1 mouse cellular context compared by ENCODE assay signal in the genomic region with DNA sequence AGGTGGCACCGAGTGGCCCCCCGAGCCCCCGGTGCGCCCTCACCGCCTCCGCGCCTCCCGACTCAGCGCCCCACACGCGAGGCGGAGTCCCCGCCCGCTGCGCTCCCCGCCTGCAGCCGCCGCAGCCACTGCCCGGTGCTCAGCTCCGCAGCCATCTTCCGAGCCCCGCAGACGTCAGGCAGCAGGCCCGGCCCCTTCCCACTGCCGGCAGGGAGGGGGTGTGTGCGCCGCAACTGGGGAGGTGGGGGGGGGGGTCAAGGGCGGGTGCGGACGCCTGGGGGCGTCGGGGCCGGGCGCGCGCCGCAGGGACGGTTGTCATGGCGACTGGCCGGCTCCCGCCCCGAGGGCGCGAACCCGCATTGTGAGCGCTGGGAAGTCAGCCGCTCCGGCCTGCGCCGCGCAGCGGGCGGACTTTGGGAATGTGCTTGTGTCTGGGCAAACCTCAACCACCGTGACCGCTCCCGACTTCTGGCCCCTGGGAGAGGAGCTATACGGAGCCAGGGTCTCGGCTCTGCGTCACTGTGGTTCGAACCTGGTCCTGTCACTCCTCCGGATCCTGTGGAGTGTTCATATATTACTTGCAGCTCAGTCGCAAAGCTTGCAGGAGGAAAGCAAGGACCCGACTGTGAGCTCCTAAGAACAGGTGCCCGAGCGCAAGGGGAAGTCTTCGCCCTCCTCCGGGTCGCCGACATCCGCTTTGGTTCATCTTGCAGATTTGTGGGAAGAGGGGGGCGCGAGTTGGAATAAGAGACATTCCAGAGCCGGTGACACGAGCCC.
TF ChIP-seq lines count a peak whose summit lies in the region.

A gene (minus strand): TSS at position 160 of the 777 bp plus-strand sequence.

TF ChIP-seq in CH12.LX, 34 proteins besides CTCF, POLR2A, EP300 and RAD21 (continued from another document):
- TF ChIP-seq HCFC1 (IDR thresholded peaks at IDR 0.05; ENCODE audit: low read depth, low read length) = no peak
